ENCODE assay signal across 9 mouse cellular contexts in the genomic region with DNA sequence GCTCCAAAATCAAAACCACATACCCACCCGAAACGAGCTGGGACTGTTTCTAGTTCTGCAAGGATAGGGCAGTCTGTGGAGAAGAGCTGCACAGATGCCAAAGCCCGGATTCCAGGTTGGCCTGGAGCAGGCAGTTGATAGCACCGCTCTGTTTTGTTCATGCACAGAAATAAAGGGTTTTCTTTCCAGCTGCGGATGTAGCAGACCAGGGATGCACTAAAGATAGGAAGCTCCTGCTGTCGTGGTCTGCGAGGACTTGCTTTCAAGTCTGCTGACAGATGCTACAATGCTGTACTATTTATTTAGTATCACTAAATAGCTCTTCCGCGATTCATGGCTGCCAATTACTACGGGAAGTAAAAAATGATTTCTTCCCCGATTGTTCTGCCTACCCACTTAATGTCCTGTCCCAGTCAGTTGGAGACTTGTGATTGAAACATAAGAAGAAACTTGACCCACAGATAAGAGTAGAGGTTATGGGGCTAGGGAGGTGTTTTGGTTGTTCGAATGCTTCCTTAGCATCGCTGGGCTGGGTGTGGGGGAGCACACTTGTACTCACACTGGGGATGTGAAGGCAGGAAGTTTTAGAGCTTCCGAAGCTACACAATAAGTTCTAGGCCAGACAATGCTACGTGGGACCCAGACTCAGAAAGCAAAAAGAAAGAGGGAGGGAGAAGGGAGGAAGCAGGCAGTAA. TPM values are rescaled to one million over a fixed set of nuclear protein-coding genes. Genes with fewer than 3 reads are reported as not detected.
A peak's percentile ranks its signal among the peaks of the same experiment; 100 is the strongest.
DNase-seq lines count a peak whose midpoint lies in the region; ATAC-seq and TF ChIP-seq lines count a peak whose summit lies in the region.
"Had no signal": no experiment of that assay in that cellular context is flagged by ENCODE, and none has a peak within 500 bp of the region (broad histone marks: within the 10 kb centered on the region; RNA-seq: fewer than 3 reads in every experiment).

No protein-coding gene starts in this region.

- no peaks in the 10 kb centered on the region for H3K36me3 ChIP-seq in kidney, adult 2 months (ENCODE audit: control insufficient read depth, insufficient read depth, low read length)
- no peaks in the 10 kb centered on the region for H3K36me3 ChIP-seq in lung, postnatal 0 days (ENCODE audit: insufficient read depth, low read length)

- DNase-seq in kidney, adult 2 months, result peak; percentile 56
- no peak for DNase-seq in kidney, adult 8-10 months
- DNase-seq in brain, adult 2 months (ENCODE audit: low read depth, low spot score), result peak; percentile 21
- DNase-seq in heart, adult 9 months (ENCODE audit: low spot score in 2 of 2), result peak; percentile 6 to 27
- peak; percentile 12 for DNase-seq in lung, postnatal 0 days (ENCODE audit: low spot score)
- DNase-seq in thymus, postnatal 14 days, result no peak
- DNase-seq in ovary, postnatal 14 days (ENCODE audit: low spot score), result no peak
- no peak for DNase-seq in Muller cell, postnatal 12 days (ENCODE audit: inconsistent ontology term)

- WGBS in kidney, adult 2 months, result 53% methylated on average over 15 of the region's 15 CpGs
- WGBS in lung, postnatal 0 days, result 32% methylated on average over 15 of the region's 15 CpGs

- no peaks in the 10 kb centered on the region for H3K9me3 ChIP-seq in lung, postnatal 0 days (ENCODE audit: low read length)

- no peak for TF ChIP-seq CTCF in kidney, adult 2 months (conservative IDR thresholded peaks at IDR 0.05; ENCODE audit: insufficient read depth, insufficient read length, low read depth, low read length)
- TF ChIP-seq CTCF in lung, postnatal 0 days (IDR thresholded peaks at IDR 0.05), result no peak

- TF ChIP-seq EP300 in lung, postnatal 0 days (IDR thresholded peaks at IDR 0.05), result no peak

- H3K27ac ChIP-seq in kidney, adult 2 months (ENCODE audit: insufficient read depth, low read depth, low read length), result peak overlapping the region; percentile 43; the same call in 1 of the 2 replicates
- H3K27ac ChIP-seq in lung, postnatal 0 days (ENCODE audit: low read length), result no peak overlapping the region

- no peak overlapping the region for H3K4me3 ChIP-seq in kidney, adult 2 months (ENCODE audit: insufficient read depth, low read depth, low read length)
- no peak overlapping the region for H3K4me3 ChIP-seq in lung, postnatal 0 days (ENCODE audit: low read depth, low read length)

- no peaks in the 10 kb centered on the region for H3K27me3 ChIP-seq in kidney, adult 2 months (replicated peaks; ENCODE audit: control insufficient read depth, insufficient read depth, low read length)
- no peaks in the 10 kb centered on the region for H3K27me3 ChIP-seq in lung, postnatal 0 days (replicated peaks; ENCODE audit: insufficient read depth, low read length)
- H3K27me3 ChIP-seq: Patski had no signal

- no peak for ATAC-seq in lung, postnatal 0 days
- ATAC-seq: Patski had no signal

- TF ChIP-seq POLR2A in kidney, adult 2 months (IDR thresholded peaks at IDR 0.05; ENCODE audit: low read depth, low read length), result no peak

- H3K9ac ChIP-seq in lung, postnatal 0 days (replicated peaks; ENCODE audit: low read depth), result no peak overlapping the region

- peaks cover 20% of the 10 kb centered on the region for H3K4me1 ChIP-seq in kidney, adult 2 months (ENCODE audit: control insufficient read depth, insufficient read depth, low read length)
- 0 out of 2 replicates have a peak, but pooled peaks cover 3% of the 10 kb centered on the region for H3K4me1 ChIP-seq in lung, postnatal 0 days (ENCODE audit: insufficient read depth, low read depth, low read length)

- no peak overlapping the region for H3K4me2 ChIP-seq in lung, postnatal 0 days (replicated peaks; ENCODE audit: low read depth, low read length)

RNA-seq across cellular contexts. Expression of a gene that starts 41.6 kb away (rescaled TPM):
- polyA plus RNA-seq in kidney, adult 2 months (2012; rRNA removed), result 10.3 and 11.7 TPM in 2 replicates
- polyA plus RNA-seq in lung, postnatal 0 days (2015; fragmentation: Nextera tagmentation; extraction: Ambion mirVana), result 20.5 and 24.1 TPM in 2 replicates

Comparison
In these comparisons a context has a peak if more than half of its experiments do, and no peak if none do; other contexts are left out.
1. DNase-seq: peak in kidney, adult 2 months (single experiment), brain, adult 2 months (single experiment), heart, adult 9 months (2 of 2) and lung, postnatal 0 days (single experiment); none in kidney, adult 8-10 months (0 of 2), thymus, postnatal 14 days (single experiment), ovary, postnatal 14 days (single experiment) and Muller cell, postnatal 12 days (single experiment).